Mouse (Mus musculus) embryonic fibroblast, embryonic 13.5 days (primary cell): ENCODE measurements around the gene Psmb9.

Experiments
- CTCF ChIP-seq: IDR thresholded peaks from 2 replicates; pipeline ENCODE4 v1.5.1; 2011; ENCODE audit warnings: mild to moderate bottlenecking, control low read depth, low read length, moderate library complexity, borderline replicate concordance; ENCODE audit not compliant: insufficient read depth
- POLR2A ChIP-seq: IDR thresholded peaks from 2 replicates; pipeline ENCODE4 v1.6.1; 2011; ENCODE audit warnings: low read depth, mild to moderate bottlenecking, control low read depth, low read length, moderate library complexity

GRCm38 (mm10) chr17:34217216-34217928 is 29.8 kb upstream of the Psmb9 start:
- TF ChIP-seq CTCF (no peak), POLR2A (no peak)
